Mouse (Mus musculus) CH12.LX (cell line): ENCODE results near the gene Aarsd1.

Experiments used
- CTCF ChIP-seq, 2 experiments: IDR thresholded peaks in 1 of 2; conservative IDR thresholded peaks in 1 of 2; 2 replicates each; pipeline ENCODE4 v1.5.1; 2011 to 2012; ENCODE audit warnings: low read depth in 2 of 2, low read length in 2 of 2, improper control_type of control experiment in 1 of 2, inconsistent platforms in 1 of 2, mild to moderate bottlenecking in 1 of 2, moderate library complexity in 1 of 2
- EP300 ChIP-seq: IDR thresholded peaks from 2 replicates; pipeline ENCODE4 v1.6.1; 2011; ENCODE audit warnings: low read length, improper control_type of control experiment
- SIN3A ChIP-seq: IDR thresholded peaks from 2 replicates; pipeline ENCODE4 v1.6.1; 2012; ENCODE audit warnings: low read length, improper control_type of control experiment, inconsistent platforms

- TF ChIP-seq CTCF (conservative IDR thresholded peaks at IDR 0.05 in 1 of 2, IDR thresholded peaks at IDR 0.05 in 1 of 2; ENCODE audit: low read depth in 2 of 2, low read length in 2 of 2): no peak
- TF ChIP-seq EP300: no peak
- TF ChIP-seq SIN3A: no peak
Observed at GRCm38 (mm10) chr11:101420148-101420547, 2.7 kb upstream of the Aarsd1 start.
